Mouse (Mus musculus): ENCODE measurements around the gene Fadd.

GRCm38 (mm10) chr7:144612829-144613228 is 30.6 kb upstream of the Fadd start:
- TF ChIP-seq CTCF (conservative IDR thresholded peaks at IDR 0.05; ENCODE audit: low read length) (no peak), NANOG (IDR thresholded peaks at IDR 0.05; ENCODE audit: borderline replicate concordance, low read length) (no peak)

Measured in E14TG2a.4 (cell line).